Mouse (Mus musculus) small intestine, adult 2 months (tissue): Measurements from ENCODE around the gene Pym1. TPM values are rescaled to one million over a fixed set of nuclear protein-coding genes. Genes with fewer than 3 reads are reported as not detected.
A peak's percentile ranks its signal among the peaks of the same experiment; 100 is the strongest.

Experiments
- H3K27ac ChIP-seq: fragments of 200-500 bp; 2 replicates; pipeline ENCODE4 v1.5.1; 2012; ENCODE audit warnings: low read depth, low read length, control low read depth, inconsistent platforms; ENCODE audit not compliant: insufficient read depth
- H3K27me3 ChIP-seq: fragments of 200-500 bp; 2 replicates; pipeline ENCODE4 v1.6.1; 2012; ENCODE audit warnings: mild to moderate bottlenecking, moderate library complexity, low read length, inconsistent platforms; ENCODE audit not compliant: control insufficient read depth, insufficient read depth
- H3K36me3 ChIP-seq: fragments of 200-500 bp; 2 replicates; pipeline ENCODE4 v1.6.1; 2012; ENCODE audit warnings: mild to moderate bottlenecking, low read length, control low read depth, inconsistent platforms; ENCODE audit not compliant: control insufficient read depth, insufficient read depth
- H3K4me1 ChIP-seq: fragments of 200-500 bp; 2 replicates; pipeline ENCODE4 v1.6.1; 2012; ENCODE audit warnings: low read length, inconsistent platforms, mixed read lengths; ENCODE audit not compliant: control insufficient read depth, insufficient read depth, insufficient read length
- H3K4me3 ChIP-seq: fragments of 200-500 bp; 2 replicates; pipeline ENCODE4 v1.5.1; 2012; ENCODE audit warnings: low read depth, mild to moderate bottlenecking, control low read depth, inconsistent platforms, low read length, moderate library complexity
- CTCF ChIP-seq: fragments of 200-500 bp; IDR thresholded peaks from 2 replicates; pipeline ENCODE4 v1.5.1; 2012; ENCODE audit warnings: low read depth, mild to moderate bottlenecking, control low read depth, inconsistent platforms, low read length, moderate library complexity, mixed read lengths; ENCODE audit not compliant: insufficient replicate concordance, insufficient read length; ENCODE audit errors: extremely low read depth
- POLR2A ChIP-seq: fragments of 200-500 bp; IDR thresholded peaks from 2 replicates; pipeline ENCODE4 v1.6.1; 2012; ENCODE audit warnings: low read depth, mild to moderate bottlenecking, control low read depth, inconsistent platforms, low read length, moderate library complexity
- WGBS: fragments of 180-500 bp; shearing (Covaris S2); methylation state at CpG from one replicate; pipeline ENCODE4 v1.1.7; 2018; 5-methylcytosine and 5-hydroxymethylcytosine counted together
- polyA plus RNA-seq: library from polyadenylated mRNA; depleted of rRNA; stranded (reverse); fragments of >200 nt; gene quantifications from 2 replicates; pipeline ENCODE4 v1.2.3, GENCODE M21; 2012

The Pym1 gene
- polyA plus RNA-seq, 1 experiment, result 17.0 TPM

DNA sequence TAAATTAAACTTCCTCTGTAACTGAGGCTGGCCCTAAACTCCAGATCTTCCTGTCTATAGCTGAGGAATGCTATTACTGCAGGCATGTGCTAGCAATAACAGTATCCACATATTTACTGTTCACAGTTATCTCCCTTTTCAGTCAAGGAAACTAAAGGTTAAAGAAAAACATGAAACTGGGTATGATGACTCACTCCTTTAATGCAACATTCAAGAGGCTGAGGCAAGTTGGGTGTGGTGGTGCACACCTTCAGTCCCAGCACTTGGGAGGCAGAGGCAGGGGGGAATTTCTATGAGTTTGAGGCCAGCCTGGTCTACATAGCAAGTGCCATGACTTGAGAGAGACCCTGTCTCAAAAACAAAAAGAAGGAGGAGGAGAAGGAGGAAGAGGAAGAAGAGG lies 15.7 kb upstream of the Pym1 start:
- Histone ChIP-seq H3K27me3 (no peaks in the 10 kb centered on the region), H3K36me3 (peaks cover 71% of the 10 kb centered on the region), H3K4me3 (no peak overlapping the region), H3K4me1 (no peaks in the 10 kb centered on the region), H3K27ac (no peak overlapping the region)
- no peak for TF ChIP-seq CTCF
- no peak for TF ChIP-seq POLR2A

- H3K36me3 ChIP-seq, result peaks cover 38% of the 10 kb centered on the region
- no peak overlapping the region for H3K4me3 ChIP-seq
- no peak overlapping the region for H3K27ac ChIP-seq
- WGBS, result 30% methylated on average over 15 of the region's 15 CpGs
- TF ChIP-seq CTCF (no peak), POLR2A (no peak)
- no peaks in the 10 kb centered on the region for H3K27me3 ChIP-seq
- H3K4me1 ChIP-seq, result peaks cover 7% of the 10 kb centered on the region
Measured at GRCm38 (mm10) chr10:128737435-128737834, 10.3 kb upstream of the Pym1 start.

DNA sequence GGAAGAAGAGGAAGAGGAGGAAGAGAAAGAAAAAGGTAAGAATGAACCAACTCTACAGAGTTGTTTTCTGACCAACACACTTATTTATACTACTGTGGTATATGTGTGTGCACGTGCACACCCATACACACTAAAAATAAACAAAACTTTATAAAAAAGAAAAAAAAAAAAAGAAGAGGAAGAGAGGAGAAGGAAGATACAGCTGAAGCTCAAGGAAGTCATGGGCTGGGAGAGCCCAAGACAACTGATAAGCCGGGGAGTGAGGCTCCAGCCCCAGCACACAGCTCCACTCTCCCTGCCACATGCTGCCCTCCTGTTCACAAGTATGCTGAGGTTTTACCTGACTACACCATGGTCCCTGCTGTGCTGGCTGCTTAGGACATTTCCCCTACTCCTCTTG lies 7.4 kb upstream of the Pym1 start:
- Histone ChIP-seq H3K27me3 (no peaks in the 10 kb centered on the region), H3K27ac (peak overlapping the region; percentile 45; the same call in 1 of the 2 replicates), H3K36me3 (peaks cover 19% of the 10 kb centered on the region), H3K4me3 (no peak overlapping the region), H3K4me1 (peaks cover 7% of the 10 kb centered on the region)
- WGBS, result 27% methylated on average over 2 of the region's 2 CpGs
- TF ChIP-seq CTCF (no peak), POLR2A (no peak)

DNA sequence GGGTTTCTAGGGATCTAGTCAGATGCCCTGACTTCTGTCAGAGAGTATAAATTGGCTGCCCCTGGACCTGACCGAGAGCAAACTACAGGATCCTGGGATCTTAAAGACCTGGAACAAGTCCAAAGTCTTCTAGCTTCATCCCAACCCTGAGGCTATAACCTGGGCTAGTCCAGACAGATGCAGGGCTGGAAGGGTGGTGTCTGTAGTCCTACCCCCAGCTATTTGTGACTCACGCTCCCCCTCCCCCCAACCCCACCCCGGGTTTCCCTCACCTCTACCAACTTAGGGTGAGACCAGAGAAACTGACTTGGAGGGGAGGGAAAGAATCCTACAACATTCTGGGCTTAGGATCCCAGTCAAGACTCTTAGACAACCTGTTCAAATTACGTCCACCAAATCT lies 5.1 kb upstream of the Pym1 start:
- 6% methylated on average over 4 of the region's 4 CpGs for WGBS
- Histone ChIP-seq H3K27me3 (no peaks in the 10 kb centered on the region), H3K36me3 (peaks cover 5% of the 10 kb centered on the region; the same call in 1 of the 2 replicates), H3K4me1 (peaks cover 10% of the 10 kb centered on the region), H3K4me3 (peak overlapping the region; percentile 38), H3K27ac (peak overlapping the region; percentile 97)
- TF ChIP-seq CTCF, result no peak
- TF ChIP-seq POLR2A, result no peak; the same call in 1 of the 2 replicates

GRCm38 (mm10) chr10:128743235-128743634 lies 4.5 kb upstream of the Pym1 start:
- Histone ChIP-seq H3K4me3 (peak overlapping the region; percentile 97), H3K4me1 (peaks cover 10% of the 10 kb centered on the region), H3K27ac (peak overlapping the region; percentile 97), H3K36me3 (peaks cover 5% of the 10 kb centered on the region; the same call in 1 of the 2 replicates), H3K27me3 (no peaks in the 10 kb centered on the region)
- WGBS, result under 1% methylated on average over 7 of the region's 7 CpGs
- TF ChIP-seq POLR2A (no peak), CTCF (no peak)

GRCm38 (mm10) chr10:128743791-128744191 lies 3.9 kb upstream of the Pym1 start:
- Histone ChIP-seq H3K36me3 (0 out of 2 replicates have a peak, but pooled peaks cover 1% of the 10 kb centered on the region), H3K27ac (peak overlapping the region; percentile 97), H3K4me3 (peak overlapping the region; percentile 97), H3K27me3 (no peaks in the 10 kb centered on the region), H3K4me1 (peaks cover 10% of the 10 kb centered on the region)
- TF ChIP-seq POLR2A, result no peak; the same call in 1 of the 2 replicates
- no peak for TF ChIP-seq CTCF
- under 1% methylated on average over 37 of the region's 37 CpGs for WGBS

DNA sequence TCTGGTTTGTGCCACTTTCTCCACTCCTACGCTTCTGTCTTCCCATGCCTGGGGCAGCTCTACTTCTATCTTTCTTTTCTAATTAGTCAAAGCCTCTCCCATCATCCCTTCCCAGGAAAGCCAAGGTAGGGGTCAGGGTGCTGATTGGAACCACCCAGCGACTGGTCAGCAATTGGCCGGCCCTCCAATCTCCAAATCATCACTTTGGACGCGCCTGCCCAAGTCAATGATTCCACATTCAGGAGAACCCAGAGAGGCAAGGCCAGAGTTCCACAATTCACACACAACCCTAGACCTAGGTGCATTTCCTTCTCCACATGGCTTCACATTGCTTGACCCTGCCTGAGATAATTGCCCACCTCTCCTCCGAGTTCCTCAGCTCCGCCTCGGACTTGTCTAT lies 3.5 kb upstream of the Pym1 start:
- TF ChIP-seq POLR2A, result no peak; the same call in 1 of the 2 replicates
- no peak for TF ChIP-seq CTCF
- peaks cover 10% of the 10 kb centered on the region for H3K4me1 ChIP-seq
- H3K36me3 ChIP-seq, result 0 out of 2 replicates have a peak, but pooled peaks cover 1% of the 10 kb centered on the region
- 7% methylated on average over 8 of the region's 8 CpGs for WGBS
- peak overlapping the region; percentile 97 for H3K4me3 ChIP-seq
- H3K27ac ChIP-seq, result peak overlapping the region; percentile 97
- no peaks in the 10 kb centered on the region for H3K27me3 ChIP-seq
